24 mouse cellular contexts compared by ENCODE assay signal in the genomic region with DNA sequence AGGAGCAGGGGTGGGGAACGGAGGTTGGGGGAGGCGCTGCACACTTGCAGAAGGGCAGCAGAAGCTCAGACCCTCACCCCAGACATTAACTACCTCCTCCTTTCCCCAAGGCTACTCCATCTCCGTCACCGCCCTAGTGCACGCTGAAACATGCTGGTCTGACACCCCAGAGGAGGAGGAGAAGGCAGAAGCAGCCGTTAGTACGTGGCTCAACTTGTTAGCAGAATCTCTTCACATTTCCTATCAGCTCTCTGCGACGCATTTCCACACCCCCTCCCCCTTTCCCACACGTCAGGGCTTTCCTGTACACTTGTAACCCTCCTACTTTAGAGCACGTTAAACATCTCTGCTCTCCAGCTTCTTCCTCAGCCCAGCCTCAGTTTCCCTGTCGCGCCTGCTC. TPM values are rescaled to one million over a fixed set of nuclear protein-coding genes. Genes with fewer than 3 reads are reported as not detected.
"Had no signal": no experiment of that assay in that cellular context is flagged by ENCODE, and none has a peak within 500 bp of the region (broad histone marks: within the 10 kb centered on the region; RNA-seq: fewer than 3 reads in every experiment).

No protein-coding gene starts in this region.

- H3K4me2 ChIP-seq: limb, embryonic 13.5 days; liver, embryonic 13.5 days; lung, embryonic 14.5 days; midbrain, embryonic 13.5 days had no signal

- H3K4me3 ChIP-seq: limb, embryonic 13.5 days; liver, embryonic 13.5 days; midbrain, embryonic 13.5 days had no signal

- H3K9ac ChIP-seq: limb, embryonic 13.5 days; liver, embryonic 13.5 days; lung, embryonic 14.5 days; midbrain, embryonic 13.5 days had no signal

- ATAC-seq: lung, postnatal 0 days; midbrain, embryonic 13.5 days had no signal

- H3K27me3 ChIP-seq: limb, embryonic 13.5 days; midbrain, embryonic 13.5 days had no signal

- H3K27ac ChIP-seq: limb, embryonic 13.5 days; liver, embryonic 13.5 days; macrophage; midbrain, embryonic 13.5 days had no signal

- DNase-seq: kidney, adult 9 months; kidney, postnatal 14 days; kidney, postnatal 4 days; left cerebral cortex, postnatal 4 days; liver, embryonic 13.5 days; lung, embryonic 14.5 days; right cerebral cortex, postnatal 25 days; thymus, adult 18-20 months; thymus, postnatal 36 days had no signal

- H3K4me1 ChIP-seq: liver, embryonic 13.5 days had no signal

- H3K9me3 ChIP-seq: limb, embryonic 13.5 days; liver, embryonic 13.5 days; midbrain, embryonic 13.5 days had no signal

- H3K36me3 ChIP-seq: limb, embryonic 13.5 days; liver, embryonic 13.5 days; midbrain, embryonic 13.5 days had no signal

RNA-seq across cellular contexts. Expression of gene Gm9936, which starts 20.9 kb away (rescaled TPM):
- polyA plus RNA-seq: kidney, embryonic 16.5 days; liver, adult 2 months; liver, embryonic 13.5 days; lung, embryonic 14.5 days; lung, postnatal 0 days; macrophage; small intestine, adult 2 months; spleen, adult 2 months; testis, adult 2 months had no signal

RNA-seq across cellular contexts. Expression of gene 4930519G04Rik, which starts 25.9 kb away (rescaled TPM):
- polyA plus RNA-seq: kidney, embryonic 16.5 days; limb, embryonic 13.5 days; liver, adult 2 months; liver, embryonic 13.5 days; liver, embryonic 16.5 days; lung, embryonic 14.5 days; lung, postnatal 0 days; macrophage; midbrain, embryonic 13.5 days; midbrain, postnatal 0 days; neural tube, embryonic 11.5 days; neural tube, embryonic 14.5 days; small intestine, adult 2 months; stomach, embryonic 16.5 days; urinary bladder, adult 2 months had no signal
